In genomic region chr13:68932283-68932647, GRCm38 (mm10) we compare ENCODE assay signal across 21 mouse cellular contexts.
DNase-seq lines count a peak whose midpoint lies in the region; ATAC-seq and TF ChIP-seq lines count a peak whose summit lies in the region.
"Had no signal": no experiment of that assay in that cellular context is flagged by ENCODE, and none has a peak within 500 bp of the region (broad histone marks: within the 10 kb centered on the region; RNA-seq: fewer than 3 reads in every experiment).

No protein-coding gene starts in this region.

- H3K4me3 ChIP-seq in limb, embryonic 11.5 days (ENCODE audit: low read depth, low read length): no peak overlapping the region
- no peak overlapping the region for H3K4me3 ChIP-seq in limb, embryonic 10.5 days
- H3K4me3 ChIP-seq in lung, postnatal 0 days (ENCODE audit: low read depth, low read length): no peak overlapping the region
- H3K4me3 ChIP-seq: embryonic facial prominence, embryonic 13.5 days; forebrain, embryonic 13.5 days; gastrocnemius, adult 2 months; heart, embryonic 13.5 days; hindbrain, embryonic 12.5 days had no signal

- no peak for TF ChIP-seq EP300 in lung, postnatal 0 days (IDR thresholded peaks at IDR 0.05)

- no peaks in the 10 kb centered on the region for H3K36me3 ChIP-seq in limb, embryonic 11.5 days (ENCODE audit: control insufficient read depth, insufficient read depth, low read length)
- H3K36me3 ChIP-seq in limb, embryonic 10.5 days: no peaks in the 10 kb centered on the region
- H3K36me3 ChIP-seq in lung, postnatal 0 days (ENCODE audit: insufficient read depth, low read length): no peaks in the 10 kb centered on the region
- H3K36me3 ChIP-seq: embryonic facial prominence, embryonic 13.5 days; heart, embryonic 13.5 days; hindbrain, embryonic 12.5 days had no signal

- no peaks in the 10 kb centered on the region for H3K4me1 ChIP-seq in limb, embryonic 11.5 days (ENCODE audit: control insufficient read depth, insufficient read depth, low read length)
- peaks cover 14% of the 10 kb centered on the region; the same call in 1 of the 2 replicates for H3K4me1 ChIP-seq in limb, embryonic 10.5 days
- no peaks in the 10 kb centered on the region for H3K4me1 ChIP-seq in lung, postnatal 0 days (ENCODE audit: insufficient read depth, low read depth, low read length)
- H3K4me1 ChIP-seq: embryonic facial prominence, embryonic 13.5 days; forebrain, embryonic 13.5 days; heart, embryonic 13.5 days; hindbrain, embryonic 12.5 days had no signal

- no peak overlapping the region for H3K27ac ChIP-seq in limb, embryonic 11.5 days (replicated peaks; ENCODE audit: low read depth, low read length)
- no peak overlapping the region for H3K27ac ChIP-seq in limb, embryonic 10.5 days
- H3K27ac ChIP-seq in lung, postnatal 0 days (ENCODE audit: low read length): no peak overlapping the region
- H3K27ac ChIP-seq: embryonic facial prominence, embryonic 13.5 days; forebrain, embryonic 13.5 days; gastrocnemius, adult 2 months; heart, embryonic 13.5 days; hindbrain, embryonic 12.5 days had no signal

- peak; percentile 58 for ATAC-seq in limb, embryonic 11.5 days (ENCODE audit: insufficient number of reproducible peaks, low FRiP score, low TSS enrichment, low read depth)
- ATAC-seq in lung, postnatal 0 days: peak; percentile 41; the same call in 1 of the 2 replicates
- ATAC-seq: forebrain, embryonic 13.5 days; hindbrain, embryonic 16.5 days had no signal

- H3K4me2 ChIP-seq in limb, embryonic 11.5 days (ENCODE audit: low read depth, severe bottlenecking): no peak overlapping the region
- H3K4me2 ChIP-seq in lung, postnatal 0 days (replicated peaks; ENCODE audit: low read depth, low read length): no peak overlapping the region
- H3K4me2 ChIP-seq: embryonic facial prominence, embryonic 13.5 days; forebrain, embryonic 13.5 days; heart, embryonic 13.5 days; hindbrain, embryonic 12.5 days had no signal

- no peak overlapping the region for H3K9ac ChIP-seq in limb, embryonic 11.5 days (ENCODE audit: low read length)
- no peak overlapping the region for H3K9ac ChIP-seq in lung, postnatal 0 days (replicated peaks; ENCODE audit: low read depth)
- H3K9ac ChIP-seq: embryonic facial prominence, embryonic 13.5 days; forebrain, embryonic 13.5 days; forebrain, postnatal 0 days; heart, embryonic 13.5 days; hindbrain, embryonic 12.5 days had no signal

- DNase-seq in embryo, embryonic 10.5 days (ENCODE audit: low spot score): peak; percentile 7
- no peak for DNase-seq in embryo, embryonic 9.5 days (ENCODE audit: extremely low spot score)
- peak; percentile 42 for DNase-seq in limb, embryonic 11.5 days (ENCODE audit: low spot score)
- no peak for DNase-seq in limb, embryonic 10.5 days (ENCODE audit: low spot score)
- no peak for DNase-seq in lung, postnatal 0 days (ENCODE audit: low spot score)
- DNase-seq in lung, postnatal 10 days: no peak
- peak; percentile 14 for DNase-seq in mesoderm, embryonic 11.5 days (ENCODE audit: low read depth, low spot score)
- DNase-seq in urinary bladder, postnatal 36 days (ENCODE audit: low spot score in 2 of 2): no peak
- DNase-seq: adrenal gland, postnatal 10 days; cerebellum, adult 11 months; cerebellum, adult 9-10 months; cerebellum, postnatal 25 days; forebrain, postnatal 0 days; gastrocnemius, adult 2 months; gastrocnemius, postnatal 36 days; heart, postnatal 36 days had no signal

- no peaks in the 10 kb centered on the region for H3K27me3 ChIP-seq in limb, embryonic 11.5 days (ENCODE audit: control insufficient read depth, insufficient read depth, low read length)
- H3K27me3 ChIP-seq in limb, embryonic 10.5 days (ENCODE audit: low read depth, poor library complexity, severe bottlenecking): no peaks in the 10 kb centered on the region
- no peaks in the 10 kb centered on the region for H3K27me3 ChIP-seq in lung, postnatal 0 days (replicated peaks; ENCODE audit: insufficient read depth, low read length)
- H3K27me3 ChIP-seq: embryonic facial prominence, embryonic 13.5 days; forebrain, embryonic 13.5 days; heart, embryonic 13.5 days; hindbrain, embryonic 12.5 days had no signal

- H3K9me3 ChIP-seq in limb, embryonic 11.5 days (ENCODE audit: control insufficient read depth, low read length): no peaks in the 10 kb centered on the region
- H3K9me3 ChIP-seq in limb, embryonic 10.5 days (replicated peaks): no peaks in the 10 kb centered on the region
- H3K9me3 ChIP-seq in lung, postnatal 0 days (ENCODE audit: low read length): no peaks in the 10 kb centered on the region
- H3K9me3 ChIP-seq: embryonic facial prominence, embryonic 13.5 days; forebrain, embryonic 13.5 days; hindbrain, embryonic 12.5 days had no signal

- 15% methylated on average over 1 of the region's 1 CpGs for WGBS in limb, embryonic 11.5 days
- 50% methylated on average over 1 of the region's 1 CpGs for WGBS in limb, embryonic 10.5 days
- 24% methylated on average over 1 of the region's 1 CpGs for WGBS in lung, postnatal 0 days

- no peak for TF ChIP-seq CTCF in lung, postnatal 0 days (IDR thresholded peaks at IDR 0.05)

Comparison
In these comparisons a context has a peak if more than half of its experiments do, and no peak if none do; other contexts are left out.
1. DNase-seq: peak in embryo, embryonic 10.5 days (single experiment), limb, embryonic 11.5 days (single experiment) and mesoderm, embryonic 11.5 days (single experiment); none in embryo, embryonic 9.5 days (single experiment), limb, embryonic 10.5 days (single experiment), lung, postnatal 0 days (single experiment), lung, postnatal 10 days (single experiment) and urinary bladder, postnatal 36 days (0 of 2).